Mouse (Mus musculus) splenic B cell, adult 2 months (primary cell): ENCODE measurements around the gene Itgb3.
"Not testable (repeated sequence)": the region's sequence is repeated elsewhere in the genome, so short reads cannot be mapped to it uniquely, and the experiment has no call there.

Experiments used
- DNase-seq: peaks from one replicate; pipeline ENCODE4 v3.0.0-alpha.2; 2011; ENCODE audit warnings: low read depth, low spot score
- H3K27me3 ChIP-seq: 2 replicates; pipeline ENCODE4 v1.6.1; 2012; ENCODE audit warnings: mild to moderate bottlenecking, low read length, moderate library complexity, mixed read lengths; ENCODE audit not compliant: control insufficient read depth, poor library complexity, insufficient read depth, severe bottlenecking
- H3K36me3 ChIP-seq: 2 replicates; pipeline ENCODE4 v1.6.1; 2012; ENCODE audit warnings: mild to moderate bottlenecking, low read length, moderate library complexity, mixed read lengths; ENCODE audit not compliant: control insufficient read depth, poor library complexity, insufficient read depth, severe bottlenecking

The Itgb3 gene

GRCm38 (mm10) chr11:104607491-104608245 lies at the start of gene Itgb3:
Gene Itgb3 (plus strand): TSS chr11:104608000.
- peak; percentile 83 for DNase-seq
- H3K27me3 ChIP-seq, result no peaks in the 10 kb centered on the region
- no peaks in the 10 kb centered on the region for H3K36me3 ChIP-seq

GRCm38 (mm10) chr11:104558065-104558464 lies 49.7 kb upstream of the Itgb3 start:
- Histone ChIP-seq H3K36me3 (no peaks in the 10 kb centered on the region), H3K27me3 (no peaks in the 10 kb centered on the region)
- DNase-seq, result no peak

- no peaks in the 10 kb centered on the region for H3K36me3 ChIP-seq
- no peaks in the 10 kb centered on the region for H3K27me3 ChIP-seq
- no peak for DNase-seq
These were observed 49.0 kb upstream of the Itgb3 start for GRCm38 (mm10) chr11:104558651-104559403.

GRCm38 (mm10) chr11:104560971-104561370 lies 46.8 kb upstream of the Itgb3 start:
- H3K36me3 ChIP-seq, result no peaks in the 10 kb centered on the region
- H3K27me3 ChIP-seq, result no peaks in the 10 kb centered on the region
- no peak for DNase-seq

GRCm38 (mm10) chr11:104563496-104563895 lies 44.3 kb upstream of the Itgb3 start:
- DNase-seq, result no peak
- Histone ChIP-seq H3K36me3 (no peaks in the 10 kb centered on the region), H3K27me3 (no peaks in the 10 kb centered on the region)

GRCm38 (mm10) chr11:104565172-104565571 lies 42.6 kb upstream of the Itgb3 start:
- DNase-seq, result no peak
- H3K27me3 ChIP-seq, result no peaks in the 10 kb centered on the region
- H3K36me3 ChIP-seq, result no peaks in the 10 kb centered on the region

- H3K36me3 ChIP-seq, result no peaks in the 10 kb centered on the region
- no peaks in the 10 kb centered on the region for H3K27me3 ChIP-seq
- DNase-seq, result no peak
These were observed 41.7 kb upstream of the Itgb3 start for GRCm38 (mm10) chr11:104566097-104566496.

GRCm38 (mm10) chr11:104566796-104567195 lies 41.0 kb upstream of the Itgb3 start:
- Histone ChIP-seq H3K36me3 (no peaks in the 10 kb centered on the region), H3K27me3 (no peaks in the 10 kb centered on the region)
- DNase-seq, result no peak

- Histone ChIP-seq H3K27me3 (no peaks in the 10 kb centered on the region), H3K36me3 (no peaks in the 10 kb centered on the region)
- no peak for DNase-seq
These were observed 40.1 kb upstream of the Itgb3 start for GRCm38 (mm10) chr11:104567736-104568135.

- no peaks in the 10 kb centered on the region for H3K27me3 ChIP-seq
- no peak for DNase-seq
- H3K36me3 ChIP-seq, result no peaks in the 10 kb centered on the region
These were observed 39.5 kb upstream of the Itgb3 start for GRCm38 (mm10) chr11:104568326-104568725.

- not testable (repeated sequence) for H3K36me3 ChIP-seq, H3K27me3 ChIP-seq, DNase-seq
These were observed 37.3 kb upstream of the Itgb3 start for GRCm38 (mm10) chr11:104570515-104570914.

- peak; percentile 33 for DNase-seq
- not testable (repeated sequence) for H3K27me3 ChIP-seq, H3K36me3 ChIP-seq
These were observed 36.4 kb upstream of the Itgb3 start for GRCm38 (mm10) chr11:104571373-104571772.

- H3K27me3 ChIP-seq, result no peaks in the 10 kb centered on the region
- no peaks in the 10 kb centered on the region for H3K36me3 ChIP-seq
- DNase-seq, result no peak
These were observed 35.7 kb upstream of the Itgb3 start for GRCm38 (mm10) chr11:104572091-104572490.

- H3K27me3 ChIP-seq, result no peaks in the 10 kb centered on the region
- DNase-seq, result no peak
- no peaks in the 10 kb centered on the region for H3K36me3 ChIP-seq
These were observed 35.2 kb upstream of the Itgb3 start for GRCm38 (mm10) chr11:104572566-104572965.

GRCm38 (mm10) chr11:104576772-104577612 lies 30.8 kb upstream of the Itgb3 start:
- no peaks in the 10 kb centered on the region for H3K27me3 ChIP-seq

More at GRCm38 (mm10) chr11:104576772-104577612, 30.8 kb upstream of the Itgb3 start:
- DNase-seq, result no peak
- no peaks in the 10 kb centered on the region for H3K36me3 ChIP-seq
